Mouse (Mus musculus) mesoderm, embryonic 11.5 days (tissue): ENCODE measurements around the gene Ccdc47.
"Not testable (repeated sequence)": the region's sequence is repeated elsewhere in the genome, so short reads cannot be mapped to it uniquely, and the experiment has no call there.

Experiments used
- DNase-seq: peaks from one replicate; pipeline ENCODE4 v3.0.0-alpha.2; 2012; ENCODE audit warnings: low read depth, low spot score

Gene Ccdc47

DNA sequence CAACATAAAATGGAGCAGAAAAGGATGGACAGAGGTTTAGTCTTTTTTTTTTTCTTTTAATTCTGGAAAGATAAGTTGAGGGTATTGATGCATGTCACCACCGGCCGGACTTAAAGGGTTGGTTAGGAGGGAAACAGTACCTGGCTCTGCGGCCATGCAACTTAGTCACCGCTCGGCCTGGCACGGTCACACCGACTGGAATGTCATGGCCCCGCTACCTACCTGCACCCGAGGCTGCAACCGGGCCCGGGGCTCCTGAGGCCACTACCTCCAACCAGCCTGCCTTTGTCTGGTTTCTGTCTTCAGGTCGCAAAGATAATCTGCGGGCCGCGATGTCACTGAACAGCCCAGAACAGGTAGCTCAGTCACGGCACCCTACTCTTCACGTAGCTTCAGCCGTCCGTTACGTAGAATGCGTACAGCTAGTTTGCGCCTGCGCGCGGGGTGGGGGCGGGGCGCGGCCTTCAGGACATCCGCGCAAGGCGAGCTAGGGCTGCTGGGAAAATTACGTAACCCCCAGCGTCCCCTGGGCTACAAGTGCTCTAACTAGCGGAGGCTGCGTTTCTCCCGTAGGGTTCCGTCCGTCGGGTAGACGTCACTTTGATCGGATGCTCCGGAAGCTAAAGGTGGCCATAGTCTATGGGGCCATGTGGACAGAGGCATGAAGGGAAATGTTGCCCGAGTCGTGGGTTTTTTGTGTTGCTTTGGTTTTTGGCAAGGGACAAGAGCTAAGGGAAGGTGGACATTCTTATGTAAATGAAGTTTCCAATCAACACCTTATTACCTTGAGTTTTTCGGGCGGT, at the start of gene Ccdc47:
Gene Ccdc47 (minus strand): TSS at position 418 of the 803 bp plus-strand sequence.
- DNase-seq, result peak; percentile 99

DNA sequence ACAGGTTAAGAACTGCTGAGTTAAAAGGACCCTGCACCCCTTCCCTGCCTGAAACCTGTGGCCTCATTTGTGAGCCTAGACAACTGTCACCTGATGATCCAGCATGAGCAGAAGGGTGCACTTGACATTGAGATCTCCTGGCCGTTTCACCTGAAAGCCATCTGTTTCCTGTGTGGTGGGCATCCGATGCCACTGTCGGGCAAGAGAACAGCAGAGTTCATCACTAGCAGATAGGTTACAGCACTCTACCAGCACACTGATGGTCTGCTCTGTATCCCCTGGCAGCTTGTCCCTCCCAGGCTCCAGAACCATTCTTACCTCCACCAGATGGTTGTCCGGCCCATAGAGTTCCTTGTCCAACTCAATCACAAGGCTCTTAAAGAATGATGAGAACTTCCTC, 49.4 kb upstream of the Ccdc47 start:
- DNase-seq, result no peak

DNA sequence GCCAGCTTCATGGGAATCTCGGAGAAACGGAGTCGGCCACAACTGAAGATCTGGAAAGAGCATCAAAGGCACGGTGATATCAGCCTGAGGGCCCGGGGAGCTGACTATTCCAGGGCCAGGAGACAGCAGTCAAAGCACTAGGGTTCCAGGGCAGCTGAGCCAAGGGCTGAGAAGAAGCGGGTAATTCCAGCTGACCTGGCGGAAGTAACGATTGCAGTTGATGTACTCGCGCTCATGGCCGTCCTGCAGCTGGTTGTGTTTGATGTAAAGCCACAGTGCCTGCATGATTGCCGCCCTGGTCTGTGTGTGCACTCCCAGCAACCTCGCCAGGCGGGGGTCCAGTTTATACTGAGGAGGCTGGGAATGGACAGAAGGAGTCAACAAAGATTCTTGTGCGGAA, 48.8 kb upstream of the Ccdc47 start:
- DNase-seq, result no peak

DNA sequence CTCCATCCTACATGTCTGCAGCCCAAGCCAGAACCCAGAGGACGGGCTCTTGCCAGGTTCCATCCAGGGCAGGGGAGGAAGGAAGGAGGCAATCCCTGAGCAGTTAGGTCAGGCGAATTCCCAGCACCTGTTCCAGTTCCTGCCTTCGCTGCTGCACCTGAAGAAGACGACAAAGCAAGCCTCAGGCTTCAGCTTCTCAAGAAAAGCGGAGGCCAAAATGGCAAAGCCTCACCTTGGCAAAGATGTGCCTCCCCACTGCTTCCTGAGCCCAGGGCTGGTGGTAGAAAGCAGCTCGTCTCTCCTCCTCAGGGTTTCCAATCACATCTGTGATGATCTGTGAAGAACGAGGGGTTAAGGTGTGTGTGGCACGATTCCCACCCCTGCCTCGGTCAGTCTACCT, 47.8 kb upstream of the Ccdc47 start:
- DNase-seq, result no peak

DNA sequence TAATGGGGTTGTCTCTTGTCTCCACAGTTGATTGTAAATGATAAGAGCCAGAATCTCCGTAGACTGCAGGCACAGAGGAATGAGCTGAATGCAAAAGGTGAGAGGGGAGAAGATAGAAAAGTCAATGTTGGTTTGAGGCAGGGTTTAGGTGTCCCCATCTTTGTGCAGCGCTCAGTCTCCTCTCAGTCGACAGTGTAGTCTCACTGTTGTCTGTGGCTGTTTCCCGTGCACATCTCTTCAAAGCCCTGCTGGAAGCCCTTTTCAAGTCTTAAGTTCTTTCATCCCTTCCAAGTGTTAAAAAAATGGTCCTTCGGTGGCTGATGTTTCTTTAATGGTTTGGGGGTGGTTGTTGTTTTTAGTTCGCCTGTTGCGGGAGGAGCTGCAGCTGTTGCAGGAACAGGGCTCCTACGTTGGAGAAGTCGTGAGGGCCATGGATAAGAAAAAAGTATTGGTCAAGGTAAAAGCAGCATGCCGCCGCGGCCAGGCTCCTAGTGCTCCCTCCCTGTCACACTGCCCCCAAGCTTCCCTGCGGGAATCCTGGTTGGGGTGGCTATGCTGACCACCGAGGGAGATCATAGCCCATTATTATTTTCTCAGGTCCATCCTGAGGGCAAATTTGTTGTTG, 44.8 kb upstream of the Ccdc47 start:
- DNase-seq, result no peak

DNA sequence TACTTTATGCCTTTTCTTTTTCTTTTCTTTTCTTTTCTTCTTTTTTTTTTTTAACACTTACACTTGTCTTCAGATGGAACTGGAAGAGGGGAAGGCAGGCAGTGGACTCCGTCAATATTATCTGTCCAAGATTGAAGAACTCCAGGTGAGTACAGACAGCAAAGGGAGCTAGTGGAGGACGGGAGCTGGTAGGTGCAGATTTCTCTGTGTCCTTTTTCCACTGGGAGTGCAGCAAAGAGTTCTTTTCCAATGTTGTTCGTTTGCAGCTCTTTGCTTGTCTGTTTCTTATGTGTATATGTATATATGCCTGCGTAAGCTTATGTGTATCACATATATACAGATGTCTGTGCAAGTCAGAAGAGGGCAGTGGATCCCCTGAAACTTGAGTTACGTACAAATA, 40.6 kb upstream of the Ccdc47 start:
- DNase-seq, result no peak

DNA sequence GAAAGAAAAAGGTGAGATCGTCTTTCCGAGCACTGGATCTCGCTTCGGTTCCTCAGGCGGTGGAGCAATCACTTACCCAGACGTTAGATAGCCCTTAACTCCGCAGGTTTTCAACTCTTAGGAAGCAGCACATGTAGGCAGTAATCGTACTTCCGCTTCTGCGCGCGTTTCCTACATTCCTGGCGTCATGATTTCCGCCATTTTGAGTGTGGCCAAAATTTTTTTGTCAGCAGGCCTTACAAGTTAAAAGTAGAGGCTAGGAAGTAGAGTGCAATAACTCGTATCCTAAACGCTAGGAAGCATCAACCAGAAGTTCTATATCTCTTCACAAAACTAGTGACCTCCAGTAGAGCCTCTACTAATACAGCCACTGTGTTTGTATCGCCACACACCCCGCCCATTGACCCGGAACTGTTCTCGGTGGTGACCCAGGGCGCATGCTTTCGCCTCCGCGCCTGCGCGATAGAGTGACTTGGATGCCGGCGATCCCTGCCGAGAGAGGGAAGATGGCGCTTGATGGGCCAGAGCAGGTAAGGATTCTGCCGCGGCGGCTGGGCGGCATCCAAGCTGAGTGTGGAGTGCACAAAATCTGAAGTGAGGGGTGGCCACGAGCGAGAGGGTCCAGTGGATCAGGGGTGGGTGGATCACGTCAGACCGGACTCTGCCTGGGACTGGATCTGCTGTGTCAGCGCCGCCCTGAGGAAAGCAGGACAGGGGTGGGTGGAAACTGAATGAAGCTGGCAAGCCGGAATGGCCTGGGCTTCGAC, 39.7 kb upstream of the Ccdc47 start, which contains the start of the genes Ftsj3 and Psmc5:
Gene Ftsj3 (minus strand): TSS at position 395 of the 767 bp plus-strand sequence.
Gene Psmc5 (plus strand): TSS at position 470 of the 767 bp plus-strand sequence.
- DNase-seq, result peak; percentile 95

DNA sequence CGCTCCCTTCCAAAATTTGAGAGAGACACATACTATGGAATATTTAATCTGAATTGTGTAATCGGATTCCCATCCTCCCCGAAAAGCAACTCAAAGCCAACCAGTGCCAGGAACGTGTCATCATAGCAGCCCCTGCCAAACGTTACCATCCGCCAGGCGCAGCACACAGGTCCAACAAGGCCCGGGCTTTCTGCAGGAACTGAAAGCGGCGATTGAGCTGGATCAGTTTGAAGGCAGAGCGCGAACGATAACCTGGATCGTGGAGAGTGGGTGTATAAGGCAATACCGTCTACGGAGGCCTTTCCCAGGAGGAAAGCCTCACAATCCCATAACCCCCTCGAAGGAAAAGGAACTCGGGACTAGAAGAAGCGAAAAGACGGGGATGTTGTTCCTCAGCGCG, 39.0 kb upstream of the Ccdc47 start:
- peak; percentile 16 for DNase-seq

DNA sequence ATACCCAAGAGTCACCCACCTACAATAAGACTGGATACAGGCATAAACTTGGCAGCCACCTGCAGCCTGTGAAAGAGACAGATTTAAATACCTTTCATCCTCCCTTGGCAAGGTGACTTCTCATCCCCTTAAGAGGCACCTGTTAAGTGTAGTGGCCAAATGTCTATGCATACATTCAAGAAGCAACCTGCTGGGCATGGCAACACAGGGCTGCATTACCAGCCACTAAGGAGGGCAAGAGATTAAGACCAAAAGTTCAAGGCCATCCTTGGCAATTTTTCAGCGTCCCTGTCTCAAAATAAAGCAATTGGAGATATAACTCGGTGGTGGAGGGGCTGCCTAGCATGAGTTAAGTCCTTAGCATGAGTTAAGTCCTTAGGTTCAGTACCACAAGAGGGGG, 38.6 kb upstream of the Ccdc47 start:
- no peak for DNase-seq

DNA sequence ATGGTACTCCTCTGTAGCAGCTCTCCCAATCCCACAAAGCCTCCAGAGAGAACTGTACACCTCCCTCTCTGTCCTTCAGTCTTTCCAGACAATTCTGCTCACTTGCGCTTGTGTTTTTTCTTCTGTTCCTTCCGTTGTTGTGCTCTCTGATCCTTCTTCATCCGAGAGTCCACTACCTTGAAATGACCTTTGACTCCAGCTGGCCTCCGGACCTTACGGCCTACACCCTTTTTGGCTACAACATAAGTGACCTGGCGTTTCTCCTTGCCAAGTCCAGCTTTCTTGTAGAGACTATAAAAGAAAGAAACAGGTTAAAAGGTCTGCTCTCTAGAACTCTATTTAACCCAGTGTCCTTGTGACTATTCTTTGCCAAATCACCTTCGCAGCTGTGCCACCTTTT, 33.2 kb upstream of the Ccdc47 start:
- DNase-seq, result no peak

DNA sequence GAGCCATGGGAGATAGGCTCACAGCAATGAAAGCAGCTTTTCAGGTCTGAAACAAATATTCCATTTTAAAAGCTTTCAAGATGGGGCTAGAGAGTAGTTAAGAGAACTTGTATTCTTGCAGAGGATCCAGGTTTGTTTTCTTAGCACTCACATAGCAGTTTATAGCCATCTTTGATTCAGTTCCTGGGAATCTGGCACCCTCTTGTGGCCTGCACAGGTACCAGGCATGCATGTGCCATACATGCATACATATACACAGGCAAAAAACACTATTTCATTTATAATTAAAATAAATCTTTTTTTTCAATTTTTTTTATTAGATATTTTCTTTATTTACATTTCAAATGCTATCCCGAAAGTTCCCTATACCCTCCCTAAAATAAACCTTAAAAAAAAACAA, 30.7 kb upstream of the Ccdc47 start:
- peak; percentile 24 for DNase-seq

DNA sequence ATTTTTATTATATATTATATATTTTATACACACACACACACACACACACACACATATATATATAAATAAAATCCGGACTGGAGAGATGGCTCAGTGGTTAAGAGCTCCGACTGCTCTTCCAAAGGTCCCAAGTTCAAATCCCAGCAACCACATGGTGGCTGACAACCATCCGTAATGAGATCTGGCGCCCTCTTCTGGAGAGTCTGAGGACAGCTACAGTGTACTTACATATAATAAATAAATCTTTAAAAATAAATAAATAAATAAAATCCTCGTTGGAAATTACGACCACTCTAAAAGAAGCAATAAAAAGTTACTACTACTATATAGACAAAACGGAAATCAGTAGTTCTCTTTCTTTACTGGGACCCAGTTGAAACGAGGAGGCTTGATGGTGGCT, 17.8 kb upstream of the Ccdc47 start:
- DNase-seq, result not testable (repeated sequence)

DNA sequence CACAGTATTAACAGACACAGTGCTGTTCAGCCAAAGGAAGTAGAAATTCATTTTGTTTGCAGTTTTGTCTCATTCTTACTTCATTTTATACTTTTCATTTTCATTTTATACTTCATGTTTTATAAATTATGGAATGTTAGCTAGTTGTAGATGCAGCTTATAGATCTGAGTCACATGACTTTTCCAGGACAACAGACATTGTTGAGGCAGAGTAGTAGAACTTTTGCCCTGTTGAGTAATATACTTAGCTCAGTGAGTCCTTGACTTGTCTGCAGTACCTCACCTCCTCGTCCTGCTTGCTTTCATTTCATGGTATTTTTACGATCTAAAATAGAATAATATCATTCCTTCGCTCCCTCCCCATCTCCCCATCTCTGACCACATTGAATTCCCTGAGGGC, 4.5 kb upstream of the Ccdc47 start:
- no peak for DNase-seq

DNA sequence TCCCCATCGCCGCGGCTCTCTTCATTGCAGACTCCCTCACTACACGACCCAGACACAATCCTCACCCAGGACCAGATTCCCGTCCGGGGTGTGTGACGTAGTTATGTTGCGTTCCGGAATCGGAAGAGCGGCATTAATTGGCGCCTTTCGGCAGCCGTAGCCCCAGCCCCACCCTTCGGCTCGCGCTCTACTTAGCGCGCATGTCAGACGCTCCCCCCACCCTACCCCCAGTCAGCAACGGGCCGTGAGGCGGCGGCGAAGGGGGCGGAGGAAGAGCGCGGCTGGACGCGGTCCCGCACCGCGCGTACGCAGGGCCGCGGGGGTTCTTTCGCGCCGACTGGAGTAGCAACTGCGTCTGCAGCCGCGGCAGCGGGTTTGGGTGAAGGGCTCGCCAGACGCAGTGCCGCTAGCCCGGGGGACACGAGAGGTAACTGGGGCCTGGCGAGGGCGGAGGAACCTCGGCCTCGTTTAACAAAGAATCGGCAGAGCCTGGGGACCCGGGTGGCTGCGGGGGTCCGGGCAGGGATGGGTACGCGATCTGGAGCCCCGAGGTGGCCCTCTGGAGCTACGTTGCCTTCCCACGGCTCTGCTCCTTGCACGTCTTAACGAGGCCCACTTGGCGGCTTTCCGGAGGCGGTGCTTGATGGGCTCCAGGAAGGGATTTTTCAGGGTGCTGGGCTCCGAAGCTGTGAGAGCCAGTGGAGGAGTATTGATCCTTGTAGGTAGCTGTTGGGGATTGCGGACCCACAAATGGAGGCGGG, 766 bp upstream of the Ccdc47 start, which contains the start of gene Ddx42:
Gene Ddx42 (plus strand): TSS at position 197 of the 761 bp plus-strand sequence.
- DNase-seq, result peak; percentile 97

DNA sequence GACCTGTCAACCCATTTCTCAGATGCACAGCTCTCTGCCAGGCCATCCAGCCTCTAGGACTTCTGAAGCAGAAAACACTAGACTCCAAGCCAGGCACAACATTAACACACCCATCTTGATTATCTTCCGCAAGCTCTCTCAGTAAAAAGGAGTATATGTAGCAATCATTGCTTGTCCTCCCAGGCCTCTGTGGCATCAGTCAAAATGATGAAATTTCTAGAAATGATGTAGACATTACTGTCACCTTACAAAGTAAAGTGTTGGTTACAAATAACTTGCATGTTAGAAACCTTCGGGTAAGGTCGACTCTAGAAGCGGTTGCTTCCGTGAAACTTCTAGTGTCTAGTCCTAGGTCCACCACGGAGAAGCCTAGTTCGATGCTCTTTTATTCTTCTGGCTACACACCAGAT, 689 bp downstream of the Ccdc47 start:
- DNase-seq, result no peak

DNA sequence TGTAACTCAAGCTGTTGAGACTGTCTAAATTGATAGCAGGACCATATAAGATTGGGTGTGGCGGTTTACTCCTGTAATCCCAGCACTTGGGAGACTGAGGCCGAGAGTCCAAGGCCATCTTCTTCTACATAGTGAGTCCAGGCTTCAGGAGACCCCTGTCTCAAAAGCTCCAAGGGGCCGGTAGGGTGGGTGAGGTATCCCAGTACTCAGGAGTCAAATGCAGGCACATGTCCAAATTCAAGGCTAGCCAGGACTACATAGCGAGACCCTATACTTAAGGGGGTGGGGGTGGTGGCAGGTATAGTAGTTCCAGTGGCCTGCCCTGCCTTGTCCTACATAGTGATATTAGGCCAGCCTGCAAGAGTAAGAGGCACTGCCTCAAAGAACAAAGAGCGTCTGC, 1.3 kb downstream of the Ccdc47 start:
- DNase-seq, result no peak

DNA sequence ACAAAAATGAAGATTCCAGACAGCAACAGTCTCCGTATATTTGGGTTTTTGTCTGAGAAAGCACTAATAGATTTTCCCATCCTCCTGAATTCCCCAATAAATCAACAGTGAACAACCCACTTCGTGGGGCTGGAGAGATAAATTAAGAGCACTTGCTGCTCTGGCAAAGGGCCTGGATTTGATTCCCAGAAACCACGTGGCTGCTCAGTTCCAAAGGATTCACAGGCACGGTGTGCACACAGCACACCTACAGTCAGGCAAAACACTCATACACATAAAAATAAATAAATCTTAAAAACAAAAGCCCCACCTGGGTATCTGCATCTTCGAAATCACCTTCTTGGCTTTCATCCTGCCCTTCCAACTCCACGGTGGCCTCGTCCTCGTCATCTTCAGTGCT, 3.4 kb downstream of the Ccdc47 start:
- DNase-seq, result no peak

DNA sequence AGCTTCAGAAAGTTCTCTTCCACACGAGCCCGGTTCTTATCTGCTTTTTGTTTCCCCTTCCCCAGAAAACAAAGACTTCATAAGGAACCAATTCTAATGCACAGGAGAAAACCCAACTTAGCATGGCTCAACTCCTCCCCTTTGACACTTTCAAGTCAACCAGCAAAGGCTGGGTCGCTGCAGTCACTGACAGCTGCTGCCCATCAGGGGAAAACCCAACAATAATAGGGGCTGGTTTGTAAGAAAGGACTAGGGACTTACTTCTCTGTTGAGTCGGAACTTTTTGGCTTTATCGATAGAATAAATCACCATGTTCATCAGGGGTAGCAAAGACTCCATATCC, 14.1 kb downstream of the Ccdc47 start, which contains the start of gene Strada:
Gene Strada (minus strand): TSS at position 46 of the 343 bp plus-strand sequence.
- no peak for DNase-seq

DNA sequence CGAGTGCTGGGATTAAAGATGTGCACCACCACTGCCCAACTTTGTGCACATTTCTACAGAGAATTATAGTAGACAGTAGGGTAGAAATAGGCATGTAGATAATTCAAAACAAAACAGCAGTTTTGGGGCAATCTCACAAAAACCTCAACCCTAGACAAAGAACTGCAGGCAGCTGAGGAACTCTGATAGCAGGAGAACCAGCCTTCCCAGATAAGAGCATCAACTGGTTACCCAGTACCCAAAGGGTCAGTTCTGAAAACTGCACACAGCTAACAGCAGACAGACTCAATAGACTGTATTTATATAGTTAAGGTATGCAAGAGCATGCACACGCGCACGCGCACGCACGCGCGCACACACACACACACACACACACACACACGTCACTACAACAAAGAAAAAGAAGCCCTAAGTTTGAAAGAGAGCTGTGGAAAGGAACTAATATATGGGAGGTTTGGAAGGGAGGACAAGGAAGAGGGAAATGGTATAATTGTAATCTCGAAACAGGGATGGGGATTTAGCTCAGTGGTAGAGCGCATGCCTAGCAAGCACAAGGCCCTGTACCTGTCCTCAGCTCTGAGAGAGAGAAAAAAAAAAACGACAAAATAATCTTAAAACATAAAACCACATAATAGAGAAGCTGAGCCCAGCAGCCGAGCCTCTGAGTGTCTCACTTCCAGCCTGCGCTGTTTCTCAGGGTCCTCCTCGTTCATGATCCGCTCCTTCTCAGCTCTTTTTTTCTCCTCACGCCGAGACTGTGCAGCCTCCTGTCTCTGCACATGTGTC, 14.6 kb downstream of the Ccdc47 start:
- DNase-seq, result no peak

DNA sequence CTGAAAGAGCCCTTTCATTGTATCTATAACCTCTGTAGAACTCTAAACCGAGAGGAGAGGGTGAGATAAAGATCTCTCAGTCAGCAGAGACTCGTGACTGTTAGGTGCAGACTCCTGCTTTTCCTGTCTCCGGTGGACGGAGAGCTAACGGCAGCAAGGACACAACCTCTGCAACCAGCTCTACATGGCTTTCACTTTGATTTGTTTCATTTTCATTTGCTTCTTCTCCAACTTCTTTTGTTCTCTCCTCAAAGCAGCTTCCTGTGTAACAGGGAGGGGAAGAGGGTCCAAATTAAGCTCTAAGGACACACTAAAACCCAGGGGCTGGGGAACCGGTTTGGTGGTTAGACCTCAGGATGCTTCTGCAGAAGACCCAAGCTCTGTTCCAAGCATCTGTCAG, 15.4 kb downstream of the Ccdc47 start:
- no peak for DNase-seq

DNA sequence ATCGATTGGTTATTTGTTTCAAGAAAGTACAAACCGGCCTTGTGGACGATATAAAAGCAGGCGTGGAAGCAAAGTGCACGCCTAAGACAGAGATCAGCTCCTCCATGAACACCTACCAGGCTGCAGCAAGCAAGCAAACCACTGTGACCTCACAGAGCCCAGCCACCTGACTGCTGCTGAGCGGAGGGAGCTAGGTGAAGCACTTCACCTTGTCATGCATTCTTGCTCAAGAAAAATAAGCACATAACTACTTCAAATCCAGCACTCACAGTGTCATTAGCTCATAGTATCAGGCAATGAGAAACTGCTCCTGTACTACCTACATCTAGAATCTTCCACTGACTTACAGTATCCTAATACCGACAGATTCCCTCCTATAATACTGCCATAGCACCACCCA, 16.1 kb downstream of the Ccdc47 start:
- not testable (repeated sequence) for DNase-seq
